ENCODE assay signal across 8 mouse cellular contexts in genomic region chr5:134316721-134317120, GRCm38 (mm10). TPM values are rescaled to one million over a fixed set of nuclear protein-coding genes. Genes with fewer than 3 reads are reported as not detected.
DNase-seq lines count a peak whose midpoint lies in the region; ATAC-seq lines count a peak whose summit lies in the region.

No protein-coding gene starts in this region.

- peaks cover 33% of the 10 kb centered on the region for H3K4me1 ChIP-seq in heart, embryonic 10.5 days
- H3K4me1 ChIP-seq in heart, embryonic 11.5 days (ENCODE audit: control insufficient read depth, insufficient read depth, low read length): peaks cover 16% of the 10 kb centered on the region
- H3K4me1 ChIP-seq in forebrain, embryonic 14.5 days (ENCODE audit: control insufficient read depth, insufficient read depth, low read length): peaks cover 17% of the 10 kb centered on the region

- H3K9ac ChIP-seq in heart, embryonic 11.5 days (ENCODE audit: low read depth, low read length): no peak overlapping the region
- H3K9ac ChIP-seq in forebrain, embryonic 14.5 days (ENCODE audit: low read length): no peak overlapping the region

- no peak overlapping the region for H3K4me2 ChIP-seq in heart, embryonic 11.5 days
- H3K4me2 ChIP-seq in forebrain, embryonic 14.5 days (ENCODE audit: low read length): no peak overlapping the region

- H3K4me3 ChIP-seq in heart, embryonic 10.5 days: no peak overlapping the region
- no peak overlapping the region for H3K4me3 ChIP-seq in heart, embryonic 11.5 days (ENCODE audit: low read depth, low read length)
- H3K4me3 ChIP-seq in forebrain, embryonic 14.5 days (ENCODE audit: low read depth, low read length): no peak overlapping the region

- WGBS in heart, embryonic 10.5 days: 72% methylated on average over 7 of the region's 7 CpGs
- WGBS in heart, embryonic 11.5 days (ENCODE audit: insufficient replicate concordance): 62% methylated on average over 7 of the region's 7 CpGs
- 37% methylated on average over 7 of the region's 7 CpGs for WGBS in forebrain, embryonic 14.5 days

- DNase-seq in heart, embryonic 10.5 days (ENCODE audit: low spot score): no peak
- DNase-seq in adipocyte (ENCODE audit: low spot score): peak; percentile 60
- DNase-seq in forebrain, embryonic 14.5 days (ENCODE audit: low spot score): peak; percentile 63
- peak; percentile 64 to 71 for DNase-seq in kidney, postnatal 25 days
- no peak for DNase-seq in spleen, postnatal 36 days (ENCODE audit: low spot score in 2 of 2)
- no peak for DNase-seq in yolk sac, embryonic 10.5 days (ENCODE audit: low spot score)
- no peak for DNase-seq in right cerebral cortex, postnatal 36 days (ENCODE audit: low spot score in 2 of 2)

- no peak for ATAC-seq in heart, embryonic 11.5 days (replicated peaks; ENCODE audit: insufficient number of reproducible peaks, low FRiP score, low TSS enrichment)
- no peak for ATAC-seq in forebrain, embryonic 14.5 days

- H3K27me3 ChIP-seq in heart, embryonic 10.5 days (ENCODE audit: insufficient read depth, poor library complexity, severe bottlenecking): no peaks in the 10 kb centered on the region
- H3K27me3 ChIP-seq in heart, embryonic 11.5 days (ENCODE audit: control insufficient read depth, insufficient read depth, low read length): no peaks in the 10 kb centered on the region
- no peaks in the 10 kb centered on the region for H3K27me3 ChIP-seq in forebrain, embryonic 14.5 days (replicated peaks; ENCODE audit: control insufficient read depth, insufficient read depth, low read length)

- 0 out of 2 replicates have a peak, but pooled peaks cover 5% of the 10 kb centered on the region for H3K36me3 ChIP-seq in heart, embryonic 10.5 days
- H3K36me3 ChIP-seq in heart, embryonic 11.5 days (ENCODE audit: control insufficient read depth, insufficient read depth, low read length): no peaks in the 10 kb centered on the region
- no peaks in the 10 kb centered on the region for H3K36me3 ChIP-seq in forebrain, embryonic 14.5 days (ENCODE audit: control insufficient read depth, insufficient read depth, low read length)

- H3K27ac ChIP-seq in heart, embryonic 10.5 days: peak overlapping the region; percentile 100; the same call in 1 of the 2 replicates
- H3K27ac ChIP-seq in heart, embryonic 11.5 days (ENCODE audit: low read depth, low read length): no peak overlapping the region
- H3K27ac ChIP-seq in forebrain, embryonic 14.5 days (ENCODE audit: low read depth, low read length): no peak overlapping the region

- H3K9me3 ChIP-seq in heart, embryonic 10.5 days: no peaks in the 10 kb centered on the region
- no peaks in the 10 kb centered on the region for H3K9me3 ChIP-seq in heart, embryonic 11.5 days (replicated peaks; ENCODE audit: control insufficient read depth, low read length)
- H3K9me3 ChIP-seq in forebrain, embryonic 14.5 days (replicated peaks; ENCODE audit: control insufficient read depth, low read length): no peaks in the 10 kb centered on the region

RNA-seq across cellular contexts. Expression of gene Gtf2i, which starts 2.2 kb away (rescaled TPM):
- 130 and 141 TPM in 2 replicates for polyA plus RNA-seq in heart, embryonic 10.5 days (2016; fragmentation: Nextera tagmentation; extraction: Ambion mirVana)
- 136 and 137 TPM in 2 replicates for polyA plus RNA-seq in heart, embryonic 11.5 days (2014; fragmentation: Nextera tagmentation; extraction: Ambion mirVana)
- 111 and 122 TPM in 2 replicates for polyA plus RNA-seq in forebrain, embryonic 14.5 days (2014; fragmentation: Nextera tagmentation; extraction: Ambion mirVana)

Comparison
In these comparisons a context has a peak if more than half of its experiments do, and no peak if none do; other contexts are left out.
1. DNase-seq: peak in adipocyte (single experiment), forebrain, embryonic 14.5 days (single experiment) and kidney, postnatal 25 days (2 of 2); none in heart, embryonic 10.5 days (single experiment), spleen, postnatal 36 days (0 of 2), yolk sac, embryonic 10.5 days (single experiment) and right cerebral cortex, postnatal 36 days (0 of 2).